Mouse (Mus musculus): ENCODE data around the gene Bola1.

Gene Bola1

DNA sequence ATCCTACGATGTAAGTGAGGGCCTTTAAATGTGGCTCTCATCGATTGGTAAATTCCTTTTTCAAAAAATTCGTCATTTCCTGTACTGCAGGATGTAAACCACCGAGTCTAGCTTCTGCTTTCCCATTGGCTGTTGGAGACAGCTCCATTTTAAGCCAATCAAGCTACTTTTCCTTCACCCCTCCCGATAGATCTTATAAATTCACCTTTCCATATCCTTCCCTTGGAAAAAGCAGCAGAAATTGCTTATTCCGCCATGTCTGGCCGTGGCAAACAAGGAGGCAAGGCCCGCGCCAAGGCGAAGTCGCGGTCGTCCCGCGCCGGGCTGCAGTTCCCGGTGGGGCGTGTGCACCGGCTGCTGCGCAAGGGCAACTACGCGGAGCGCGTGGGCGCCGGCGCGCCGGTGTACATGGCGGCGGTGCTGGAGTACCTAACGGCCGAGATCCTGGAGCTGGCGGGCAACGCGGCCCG lies at the start of gene Bola1, which contains the start of gene Hist2h2ab:
Bola1 (minus strand) TSS at position 49 of the 470 bp plus-strand sequence.
Hist2h2ab (plus strand) TSS at position 205 of the 470 bp plus-strand sequence.
- DNase-seq (ENCODE audit: extremely low spot score, low spot score): peak; percentile 82

DNA sequence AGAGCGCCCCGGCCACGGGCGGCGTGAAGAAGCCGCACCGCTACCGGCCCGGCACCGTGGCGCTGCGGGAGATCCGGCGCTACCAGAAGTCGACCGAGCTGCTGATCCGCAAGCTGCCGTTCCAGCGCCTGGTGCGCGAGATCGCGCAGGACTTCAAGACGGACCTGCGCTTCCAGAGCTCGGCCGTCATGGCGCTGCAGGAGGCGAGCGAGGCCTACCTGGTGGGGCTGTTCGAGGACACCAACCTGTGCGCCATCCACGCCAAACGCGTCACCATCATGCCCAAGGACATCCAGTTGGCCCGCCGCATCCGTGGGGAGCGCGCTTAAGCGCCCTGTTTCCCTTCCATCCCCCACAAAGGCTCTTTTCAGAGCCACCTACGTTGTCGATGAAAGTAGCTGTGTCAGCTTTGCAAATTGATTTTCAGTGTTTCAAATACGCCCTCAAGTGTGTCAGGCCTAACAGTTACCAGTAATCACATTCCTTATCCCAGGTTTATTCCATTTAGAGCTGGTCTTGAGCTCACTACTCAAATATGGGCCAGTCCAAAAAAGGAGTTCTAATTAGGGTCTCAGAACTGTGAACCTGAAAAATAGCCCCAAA lies 49.4 kb upstream of the Bola1 start:
- DNase-seq (ENCODE audit: extremely low spot score, low spot score): peak; percentile 60

- DNase-seq (ENCODE audit: extremely low spot score, low spot score): peak; percentile 79
Measured at GRCm38 (mm10) chr3:96268051-96268775, 48.7 kb upstream of the Bola1 start, which contains the start of gene Hist2h3b. Gene Hist2h3b (plus strand): TSS chr3:96268654.

GRCm38 (mm10) chr3:96267541-96267940 lies 48.0 kb upstream of the Bola1 start:
- DNase-seq (ENCODE audit: extremely low spot score, low spot score): no peak

GRCm38 (mm10) chr3:96266132-96266710 lies 46.7 kb upstream of the Bola1 start:
- DNase-seq (ENCODE audit: extremely low spot score, low spot score): no peak

GRCm38 (mm10) chr3:96264404-96264949 lies 45.0 kb upstream of the Bola1 start:
- no peak for DNase-seq (ENCODE audit: extremely low spot score, low spot score)

- DNase-seq (ENCODE audit: extremely low spot score, low spot score): peak; percentile 68
Measured at GRCm38 (mm10) chr3:96263558-96264403, 44.3 kb upstream of the Bola1 start.

- DNase-seq (ENCODE audit: extremely low spot score, low spot score): peak; percentile 97
Measured at GRCm38 (mm10) chr3:96262979-96263550, 43.6 kb upstream of the Bola1 start, which contains the start of gene Hist2h4. Gene Hist2h4 (minus strand): TSS chr3:96263311.

GRCm38 (mm10) chr3:96262216-96262875 lies 42.8 kb upstream of the Bola1 start:
- DNase-seq (ENCODE audit: extremely low spot score, low spot score): peak; percentile 81

- no peak for DNase-seq (ENCODE audit: extremely low spot score, low spot score)
Measured at GRCm38 (mm10) chr3:96261623-96262022, 42.1 kb upstream of the Bola1 start.

- DNase-seq (ENCODE audit: extremely low spot score, low spot score): no peak
Measured at GRCm38 (mm10) chr3:96260220-96260619, 40.7 kb upstream of the Bola1 start.

GRCm38 (mm10) chr3:96257190-96257589 lies 37.7 kb upstream of the Bola1 start:
- DNase-seq (ENCODE audit: extremely low spot score, low spot score): no peak

GRCm38 (mm10) chr3:96255926-96256593 lies 36.6 kb upstream of the Bola1 start:
- DNase-seq (ENCODE audit: extremely low spot score, low spot score): no peak

DNA sequence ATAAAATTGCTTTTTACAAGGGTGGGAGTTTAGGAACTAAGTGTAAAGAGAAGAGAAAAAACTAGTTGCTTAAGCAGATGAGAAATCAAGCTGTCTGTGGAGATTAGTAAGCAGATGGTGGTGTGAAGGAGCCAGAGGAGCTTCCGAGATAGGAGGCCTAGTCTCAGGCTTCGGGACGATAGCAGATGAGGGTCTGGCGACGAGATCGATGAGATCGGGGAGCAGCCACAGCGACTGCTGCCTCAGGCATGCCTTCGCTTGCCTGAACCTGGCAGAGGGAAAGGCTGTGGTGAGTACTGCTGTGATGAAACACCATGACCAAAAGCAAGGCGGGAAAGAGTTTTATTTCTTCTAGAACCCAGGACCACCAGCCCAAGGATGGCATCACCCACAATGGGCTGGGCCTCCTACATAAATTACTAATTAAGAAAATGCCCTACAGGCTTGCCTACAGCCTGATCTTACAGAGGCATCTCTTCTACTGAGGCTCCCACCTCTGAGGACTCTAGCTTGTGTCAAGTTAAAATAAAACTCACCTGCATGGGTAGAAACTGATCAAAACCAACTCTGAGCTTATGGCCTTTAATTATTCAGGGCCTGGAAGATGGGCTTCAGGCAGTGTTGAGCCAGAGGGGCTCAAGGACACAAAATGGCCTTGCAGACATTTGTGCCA lies 35.3 kb upstream of the Bola1 start:
- DNase-seq (ENCODE audit: extremely low spot score, low spot score): no peak

DNA sequence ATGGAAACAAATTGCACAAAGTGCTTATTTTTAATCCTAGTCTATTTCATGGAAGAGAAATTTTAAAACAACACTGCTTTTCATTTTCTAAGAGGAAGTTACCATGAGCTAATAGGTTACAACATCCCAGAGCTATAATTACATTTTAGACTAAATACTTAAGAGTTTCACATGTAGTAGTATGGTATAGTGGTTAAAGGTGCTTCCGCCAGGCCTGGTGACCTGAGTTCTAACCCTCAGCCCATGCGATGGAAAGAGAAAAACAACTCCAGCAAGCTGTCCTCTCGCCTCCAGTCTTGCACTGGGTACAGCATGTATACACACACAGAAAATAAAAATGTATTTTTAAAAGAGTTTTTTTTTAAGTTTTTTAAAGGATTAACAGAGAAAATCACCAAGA lies 32.3 kb upstream of the Bola1 start:
- no peak for DNase-seq (ENCODE audit: extremely low spot score, low spot score)

- no peak for DNase-seq (ENCODE audit: extremely low spot score, low spot score)
Measured at GRCm38 (mm10) chr3:96250890-96251289, 31.4 kb upstream of the Bola1 start.

- no peak for DNase-seq (ENCODE audit: extremely low spot score, low spot score)
Measured at GRCm38 (mm10) chr3:96249034-96249345, 29.5 kb upstream of the Bola1 start.

DNA sequence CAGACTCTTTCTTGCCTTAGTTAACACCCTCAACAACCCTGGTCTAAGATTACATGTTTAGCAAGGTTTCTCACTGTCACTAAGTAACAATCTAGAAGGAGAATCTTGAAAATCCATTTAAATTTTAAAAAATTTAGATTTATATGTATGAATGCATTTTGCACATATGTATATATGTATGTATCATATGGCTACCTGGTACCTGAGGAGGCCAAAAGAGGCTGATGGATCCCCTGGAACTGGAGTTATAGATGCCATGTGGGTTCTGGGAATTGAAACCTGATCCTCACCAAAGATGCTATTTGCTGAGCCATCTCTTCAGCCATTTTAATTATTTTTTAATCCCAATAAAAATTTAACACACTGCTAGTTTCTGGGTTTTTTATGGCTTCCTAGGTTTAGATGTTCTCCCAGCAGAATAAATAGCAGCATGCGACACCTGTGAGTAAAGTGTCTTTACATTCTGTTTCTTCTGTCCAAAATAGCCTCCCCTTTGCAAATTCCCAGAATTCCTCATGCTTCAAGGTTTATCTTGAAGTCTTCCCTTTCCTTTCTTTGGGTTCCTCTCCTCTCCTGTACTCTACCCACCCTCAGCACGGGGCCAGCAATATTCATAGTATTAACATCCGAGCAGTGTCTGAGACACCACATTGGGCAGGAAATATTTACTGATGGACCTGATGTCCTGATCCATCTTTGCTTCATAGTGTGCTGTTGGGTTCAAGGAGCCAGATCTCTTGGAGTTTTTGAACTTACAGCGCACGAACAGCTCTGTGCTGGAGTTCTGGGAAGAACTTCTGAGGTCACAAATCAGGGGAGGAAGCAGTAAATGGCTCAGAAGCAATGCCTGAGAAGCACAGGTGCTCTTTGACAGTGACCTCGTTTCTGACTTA lies 28.9 kb upstream of the Bola1 start:
- DNase-seq (ENCODE audit: extremely low spot score, low spot score): no peak
